Mouse (Mus musculus) G1E (cell line): ENCODE measurements around the gene Gm6525. TPM values are rescaled to one million over a fixed set of nuclear protein-coding genes. Genes with fewer than 3 reads are reported as not detected.

Experiments used
- ATAC-seq: 2 replicates; pipeline ENCODE4 v1.8.0; 2016; ENCODE audit warnings: mild to moderate bottlenecking; ENCODE audit not compliant: insufficient number of reproducible peaks, poor library complexity, low FRiP score, severe bottlenecking; ENCODE audit errors: extremely low read depth
- DNase-seq: peaks from one replicate; pipeline ENCODE4 v3.0.0; 2012; ENCODE audit warnings: low spot score
- H3K27me3 ChIP-seq: 2 replicates; pipeline ENCODE4 v1.6.1; 2012; ENCODE audit warnings: mild to moderate bottlenecking, low read length, inconsistent platforms; ENCODE audit not compliant: insufficient read depth
- H3K36me3 ChIP-seq: replicated peaks from 2 replicates; pipeline ENCODE3; 2012; ENCODE audit warnings: mild to moderate bottlenecking, inconsistent platforms
- H3K4me1 ChIP-seq: 2 replicates; pipeline ENCODE4 v1.6.1; 2012; ENCODE audit warnings: low read depth, low read length, inconsistent platforms, mixed read lengths; ENCODE audit not compliant: insufficient read depth
- H3K4me3 ChIP-seq: 2 replicates; pipeline ENCODE4 v1.5.1; 2012; ENCODE audit warnings: low read depth, mild to moderate bottlenecking, inconsistent platforms, low read length, moderate library complexity, mixed read lengths
- H3K9me3 ChIP-seq: replicated peaks from 2 replicates; pipeline ENCODE4 v1.6.1; 2012; ENCODE audit warnings: inconsistent platforms
- CTCF ChIP-seq: IDR thresholded peaks from 2 replicates; pipeline ENCODE4 v1.5.1; 2012; ENCODE audit warnings: low read depth, low read length, inconsistent platforms, mixed read lengths
- GATA1 ChIP-seq: IDR thresholded peaks from 2 replicates; pipeline ENCODE4 v1.6.1; 2012; ENCODE audit warnings: borderline replicate concordance, low read length, inconsistent platforms, mixed read lengths
- GATA2 ChIP-seq: IDR thresholded peaks from 2 replicates; pipeline ENCODE4 v1.6.1; 2012; ENCODE audit warnings: low read depth, low read length, inconsistent platforms, borderline replicate concordance
- POLR2AphosphoS5 ChIP-seq: IDR thresholded peaks from 2 replicates; pipeline ENCODE4 v1.6.1; 2012; ENCODE audit warnings: low read depth, low read length, inconsistent platforms; ENCODE audit not compliant: insufficient replicate concordance
- TAL1 ChIP-seq: conservative IDR thresholded peaks from 2 replicates; pipeline ENCODE4 v1.6.1; 2012; ENCODE audit warnings: low read depth, low read length, inconsistent platforms, mixed read lengths
- polyA plus RNA-seq: library from polyadenylated mRNA; stranded (reverse); fragments of >175 nt; gene quantifications from 2 replicates; pipeline ENCODE4 v1.2.3, GENCODE M21; 2012
- total RNA-seq, 2 experiments: library from RNA; stranded (forward) in 1 of 2; stranded (reverse) in 1 of 2; fragments of 200-1000 nt in 1 of 2; fragments of >200 nt in 1 of 2; fragmentation: Nextera tagmentation in 1 of 2; gene quantifications; 2 replicates each; pipeline ENCODE4 v1.2.3; 2014 to 2017

Gm6525 gene
- total and polyA plus RNA-seq, 3 experiments = 0.60 TPM; not detected in 2

DNA sequence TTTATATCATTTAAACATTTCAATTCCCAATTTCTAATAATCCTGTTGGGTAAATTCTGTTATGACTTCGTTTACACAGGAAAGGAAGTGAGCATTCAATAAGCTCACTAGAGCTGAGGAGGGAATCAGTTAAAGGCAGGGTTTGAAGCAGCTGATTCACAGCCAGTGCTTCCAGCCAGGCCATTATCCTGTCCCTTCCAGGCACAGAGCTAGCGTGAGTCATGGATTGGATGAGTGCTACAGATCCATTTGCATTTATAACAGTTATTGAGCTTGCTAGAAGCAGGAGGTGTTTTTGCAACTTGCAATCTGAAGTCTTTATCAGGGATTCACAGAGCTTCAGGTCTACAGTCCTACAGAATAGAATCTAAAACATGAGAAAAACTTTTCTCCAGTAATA is 33.5 kb downstream of the Gm6525 start:
- no peak for DNase-seq

DNA sequence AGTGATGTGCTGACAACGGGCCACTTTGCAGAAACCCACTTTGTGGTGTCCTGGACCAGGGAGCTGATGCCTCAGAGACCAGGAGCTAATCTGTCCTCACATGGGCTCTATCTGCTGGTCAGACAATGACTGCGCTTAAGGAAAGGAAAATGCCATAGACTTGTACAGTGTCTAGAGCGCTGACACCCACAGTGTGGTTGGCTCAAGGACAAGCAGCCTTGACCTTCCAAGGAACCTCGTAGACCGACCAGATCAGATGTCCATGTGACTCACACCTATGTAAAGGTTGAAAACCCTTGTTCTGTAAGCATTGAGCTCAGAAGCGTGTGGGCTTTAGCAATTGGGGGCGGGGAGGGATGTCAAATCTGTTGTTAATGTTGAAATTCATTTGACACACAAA is 34.6 kb downstream of the Gm6525 start:
- Histone ChIP-seq H3K4me1 (peaks cover 4% of the 10 kb centered on the region; the same call in 1 of the 2 replicates), H3K36me3 (no peaks in the 10 kb centered on the region), H3K27me3 (peaks cover 27% of the 10 kb centered on the region), H3K4me3 (no peak overlapping the region), H3K9me3 (no peaks in the 10 kb centered on the region)
- DNase-seq (no peak), ATAC-seq (no peak)
- no peak for TF ChIP-seq GATA2
- no peak for TF ChIP-seq POLR2AphosphoS5
- no peak for TF ChIP-seq TAL1
- no peak for TF ChIP-seq CTCF
- TF ChIP-seq GATA1 = no peak

More for the DNA sequence above, 33.5 kb downstream of the Gm6525 start:
- Histone ChIP-seq H3K27me3 (peaks cover 26% of the 10 kb centered on the region), H3K4me1 (peaks cover 4% of the 10 kb centered on the region; the same call in 1 of the 2 replicates), H3K4me3 (no peak overlapping the region), H3K9me3 (no peaks in the 10 kb centered on the region), H3K36me3 (no peaks in the 10 kb centered on the region)
- TF ChIP-seq TAL1 = no peak
- no peak for TF ChIP-seq GATA2
- TF ChIP-seq GATA1 = no peak
- no peak for ATAC-seq

DNA sequence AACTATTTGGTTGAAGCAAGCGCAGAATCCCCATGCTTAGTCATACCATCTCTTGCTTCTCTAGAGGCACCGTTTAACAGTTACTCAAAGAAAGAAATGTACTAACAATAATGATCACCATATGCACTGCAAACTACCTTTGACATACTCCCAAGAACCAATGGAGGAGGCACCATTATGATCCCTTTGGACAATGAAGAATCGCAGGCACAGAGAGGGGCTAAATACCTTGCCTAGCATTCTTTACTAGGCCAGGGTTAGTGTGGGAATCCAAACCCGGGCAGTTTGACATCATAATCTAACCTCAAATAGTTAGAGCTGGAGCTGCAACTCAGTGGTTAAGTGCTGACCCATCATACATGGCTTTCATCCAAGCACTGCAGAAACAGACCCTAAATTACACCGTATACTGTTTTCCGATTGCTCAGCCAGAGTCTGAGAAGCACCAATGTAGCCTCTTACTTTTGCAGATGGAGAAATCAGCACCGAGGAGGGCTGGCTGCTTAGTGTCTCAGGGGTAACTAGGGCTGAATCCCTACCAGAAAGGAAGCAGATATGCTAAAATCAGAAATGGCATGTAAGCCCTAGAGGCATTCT is 35.1 kb downstream of the Gm6525 start:
- H3K9me3 ChIP-seq = no peaks in the 10 kb centered on the region
- no peaks in the 10 kb centered on the region for H3K36me3 ChIP-seq
- peaks cover 27% of the 10 kb centered on the region for H3K27me3 ChIP-seq
- H3K4me3 ChIP-seq = no peak overlapping the region
- ATAC-seq (no peak), DNase-seq (no peak)
- H3K4me1 ChIP-seq = peaks cover 4% of the 10 kb centered on the region; the same call in 1 of the 2 replicates
- no peak for TF ChIP-seq GATA2
- TF ChIP-seq TAL1 = no peak
- no peak for TF ChIP-seq GATA1
- TF ChIP-seq POLR2AphosphoS5 = no peak
- TF ChIP-seq CTCF = no peak

DNA sequence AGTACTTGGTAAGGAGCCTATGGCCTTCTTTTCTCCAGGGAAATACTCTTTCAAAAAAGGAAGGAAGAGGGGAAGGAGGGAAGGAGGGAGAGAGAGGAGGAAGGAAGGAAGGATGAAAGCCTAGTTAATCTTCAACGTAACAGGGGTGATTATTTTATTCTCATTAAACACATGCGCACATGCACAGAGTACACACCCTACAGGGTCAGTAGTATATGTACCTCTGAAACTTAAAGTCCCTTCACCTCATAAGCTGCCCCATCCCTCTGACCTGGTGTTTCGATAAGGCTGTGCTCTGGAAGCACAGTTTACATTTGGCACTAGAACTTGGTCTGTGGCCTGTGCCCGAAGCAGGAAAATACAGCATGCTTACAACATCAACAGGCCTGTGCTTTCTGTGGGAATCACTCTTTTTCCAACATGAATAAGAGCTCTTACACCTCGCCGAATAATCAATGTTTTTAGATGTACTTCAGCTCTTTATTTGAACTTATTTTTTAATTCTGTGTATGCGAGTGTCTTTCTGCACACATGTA is 37.5 kb downstream of the Gm6525 start:
- Histone ChIP-seq H3K27me3 (peaks cover 24% of the 10 kb centered on the region), H3K36me3 (no peaks in the 10 kb centered on the region), H3K4me1 (peaks cover 4% of the 10 kb centered on the region; the same call in 1 of the 2 replicates), H3K4me3 (no peak overlapping the region), H3K9me3 (no peaks in the 10 kb centered on the region)
- no peak for ATAC-seq
- DNase-seq = no peak
- TF ChIP-seq GATA2 (no peak), GATA1 (no peak), CTCF (no peak), POLR2AphosphoS5 (no peak), TAL1 (no peak)

DNA sequence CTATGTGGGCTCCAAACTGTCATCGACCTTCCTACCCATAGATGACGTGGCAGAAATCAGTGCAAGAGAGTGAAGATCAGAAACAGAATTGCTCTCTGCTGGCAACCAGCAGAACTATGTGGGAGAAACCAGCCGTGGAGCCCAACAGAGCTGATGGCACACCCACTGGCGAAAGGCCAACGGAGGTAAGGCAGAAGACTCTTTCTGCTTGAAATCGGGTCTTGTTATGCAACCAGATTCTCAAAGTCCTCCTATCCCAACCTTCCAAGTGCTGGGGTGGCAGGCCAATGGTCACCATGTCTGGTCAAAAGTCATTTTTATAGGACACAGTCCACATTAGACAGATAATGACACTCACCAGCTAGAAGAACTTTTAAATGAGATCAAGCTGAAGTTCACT is 40.6 kb downstream of the Gm6525 start:
- no peak for ATAC-seq
- H3K27me3 ChIP-seq = peaks cover 22% of the 10 kb centered on the region
- no peak for DNase-seq
- H3K4me3 ChIP-seq = no peak overlapping the region
- H3K9me3 ChIP-seq = no peaks in the 10 kb centered on the region
- H3K4me1 ChIP-seq = no peaks in the 10 kb centered on the region
- no peaks in the 10 kb centered on the region for H3K36me3 ChIP-seq
- TF ChIP-seq POLR2AphosphoS5 (no peak), GATA2 (no peak), TAL1 (no peak), GATA1 (no peak), CTCF (no peak)

DNA sequence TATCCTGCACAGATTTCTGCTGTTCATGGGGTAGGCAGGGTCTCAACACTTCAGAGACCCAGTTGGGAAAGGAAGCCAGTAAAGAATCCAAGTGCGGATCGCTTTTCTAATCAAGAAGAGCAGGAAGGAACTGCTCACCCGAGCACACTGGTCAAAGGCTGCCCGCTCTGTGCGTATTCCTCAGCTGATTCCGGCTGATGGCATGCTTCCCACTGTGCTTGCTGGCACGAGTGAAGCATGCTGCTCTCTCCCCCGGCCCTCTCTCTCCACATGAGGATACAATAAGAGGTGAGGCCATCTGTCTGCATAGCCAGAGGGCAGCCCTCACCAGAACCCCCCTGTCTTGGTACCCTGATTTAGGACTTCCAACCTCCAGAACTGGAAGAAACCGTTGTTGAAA is 41.3 kb downstream of the Gm6525 start:
- DNase-seq = no peak
- Histone ChIP-seq H3K4me1 (no peaks in the 10 kb centered on the region), H3K27me3 (peaks cover 18% of the 10 kb centered on the region), H3K4me3 (no peak overlapping the region), H3K36me3 (no peaks in the 10 kb centered on the region), H3K9me3 (no peaks in the 10 kb centered on the region)
- TF ChIP-seq POLR2AphosphoS5 = no peak
- TF ChIP-seq GATA2 = no peak
- TF ChIP-seq CTCF = no peak
- TF ChIP-seq TAL1 = no peak
- no peak for ATAC-seq
